Mouse (Mus musculus): Measurements from ENCODE around the gene Zfp85. TPM values are rescaled to one million over a fixed set of nuclear protein-coding genes. Genes with fewer than 3 reads are reported as not detected.
"Not testable (repeated sequence)": the region's sequence is repeated elsewhere in the genome, so short reads cannot be mapped to it uniquely, and the experiment has no call there.

Zfp85 gene
- 5.4 and 6.7 TPM in 2 replicates for polyA plus RNA-seq (2015; fragmentation: Nextera tagmentation; extraction: Ambion mirVana)

DNA sequence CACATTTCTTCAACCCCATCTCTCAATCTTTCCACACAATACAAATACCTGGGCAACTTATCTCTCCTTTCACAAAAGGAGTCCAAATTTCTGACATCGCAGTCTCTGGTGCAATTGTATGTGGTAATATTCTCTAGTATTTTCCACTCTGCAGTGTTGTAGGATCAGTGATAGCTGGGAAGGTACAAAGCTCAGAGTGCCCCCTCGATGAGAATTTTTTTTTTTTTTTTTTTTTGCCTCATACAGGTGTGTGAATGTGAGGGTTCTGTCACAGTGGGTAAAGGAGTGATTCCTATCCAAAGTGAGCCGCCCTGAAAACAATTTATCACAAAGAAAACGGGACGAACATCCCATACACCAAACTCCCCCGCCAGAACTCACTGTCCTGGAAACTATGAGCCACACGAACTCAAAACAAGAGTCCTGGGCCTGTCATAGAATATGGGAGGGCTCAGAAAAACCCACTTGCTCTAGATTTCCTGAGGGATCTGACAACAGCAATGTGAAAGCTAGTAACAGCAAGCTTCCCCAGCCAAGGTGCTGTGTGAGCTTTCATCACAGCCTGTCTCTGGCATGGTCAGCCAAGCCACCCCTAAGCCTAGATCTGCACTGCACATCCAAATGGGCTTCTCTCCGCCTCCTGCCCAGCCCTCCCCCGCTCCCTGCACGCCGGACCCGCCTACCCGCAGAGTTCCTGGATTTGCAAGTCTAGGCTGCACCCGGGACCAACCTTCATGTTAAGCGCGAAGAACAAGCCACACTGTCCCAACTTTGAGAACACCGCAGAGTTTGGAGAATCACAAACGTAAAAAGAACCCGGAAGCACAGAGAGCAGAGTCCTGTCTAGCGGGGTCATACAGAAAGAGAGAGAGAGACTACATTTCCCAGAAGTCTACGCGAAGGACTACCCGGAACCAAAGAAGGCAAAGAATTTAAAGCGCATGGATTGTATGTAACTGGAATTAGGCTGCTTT lies at the start of gene Zfp85:
Zfp85 (minus strand) TSS at position 896 of the 974 bp plus-strand sequence.
- no peaks in the 10 kb centered on the region for H3K27me3 ChIP-seq
- ATAC-seq (ENCODE audit: insufficient number of reproducible peaks, low FRiP score, low TSS enrichment, low read depth) = peak; percentile 86
- H3K4me3 ChIP-seq = peak within 1 kb of the TSS; percentile 59
- peak within 1 kb of the TSS; percentile 54 for H3K4me2 ChIP-seq
- WGBS = 7% methylated on average over 24 of the region's 24 CpGs
- no peaks in the 10 kb centered on the region for H3K9me3 ChIP-seq
- peak within 1 kb of the TSS; percentile 35 for H3K9ac ChIP-seq
- H3K4me1 ChIP-seq = peaks cover 4% of the 10 kb centered on the region; the same call in 1 of the 2 replicates
- H3K27ac ChIP-seq = peak within 1 kb of the TSS; percentile 84
- H3K36me3 ChIP-seq = peaks cover 9% of the 10 kb centered on the region

DNA sequence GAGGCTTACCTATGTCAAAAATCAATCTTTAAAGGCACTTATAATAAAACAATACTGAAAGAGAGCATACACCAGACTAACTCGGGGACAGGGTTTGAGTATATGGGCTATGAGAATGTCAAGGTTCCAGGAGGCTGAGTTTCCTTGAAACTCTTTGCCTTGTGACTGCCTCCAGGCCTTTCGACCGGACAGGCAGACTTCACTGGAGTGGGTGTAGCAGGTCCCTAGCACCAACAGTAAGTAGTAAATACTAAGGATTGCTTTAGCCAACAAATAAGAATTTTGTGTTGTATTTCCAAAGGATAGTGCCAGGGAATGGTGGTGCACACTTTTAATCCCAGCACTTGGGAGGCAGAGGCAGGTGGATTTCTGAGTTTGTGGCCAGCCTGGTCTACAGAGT lies 44.1 kb upstream of the Zfp85 start:
- not testable (repeated sequence) for H3K36me3 ChIP-seq; H3K9me3 ChIP-seq; H3K27ac ChIP-seq; H3K9ac ChIP-seq; H3K4me2 ChIP-seq; H3K4me1 ChIP-seq; H3K4me3 ChIP-seq; H3K27me3 ChIP-seq; ATAC-seq (ENCODE audit: insufficient number of reproducible peaks, low FRiP score, low TSS enrichment, low read depth)
- WGBS = 77% methylated on average over 3 of the region's 3 CpGs

DNA sequence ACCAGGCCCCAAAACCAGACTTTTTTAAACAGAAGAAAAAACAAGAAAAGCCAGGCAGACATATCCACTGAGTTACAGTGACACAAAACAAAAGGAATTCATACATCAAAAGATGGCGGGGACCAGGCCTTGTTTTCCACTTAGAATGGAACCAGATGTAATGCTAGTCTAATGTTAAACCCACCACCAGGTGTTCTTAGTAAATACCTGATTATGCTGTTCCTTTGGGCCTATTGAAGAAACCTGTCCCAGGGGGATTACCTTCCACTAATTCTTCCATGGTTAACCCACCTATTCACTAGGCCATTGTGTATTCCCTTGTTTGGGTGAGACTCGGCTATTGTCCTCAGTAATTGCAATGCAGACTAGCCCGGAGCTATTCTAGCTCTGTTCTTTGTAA lies 43.6 kb upstream of the Zfp85 start:
- no peaks in the 10 kb centered on the region for H3K9me3 ChIP-seq
- H3K27me3 ChIP-seq = no peaks in the 10 kb centered on the region
- ATAC-seq (ENCODE audit: insufficient number of reproducible peaks, low FRiP score, low TSS enrichment, low read depth) = no peak
- H3K27ac ChIP-seq = no peak overlapping the region
- no peak overlapping the region for H3K9ac ChIP-seq
- H3K4me2 ChIP-seq = no peak overlapping the region
- no peak overlapping the region for H3K4me3 ChIP-seq
- H3K36me3 ChIP-seq = no peaks in the 10 kb centered on the region
- no peaks in the 10 kb centered on the region for H3K4me1 ChIP-seq
- WGBS = 83% methylated on average over 3 of the region's 3 CpGs

DNA sequence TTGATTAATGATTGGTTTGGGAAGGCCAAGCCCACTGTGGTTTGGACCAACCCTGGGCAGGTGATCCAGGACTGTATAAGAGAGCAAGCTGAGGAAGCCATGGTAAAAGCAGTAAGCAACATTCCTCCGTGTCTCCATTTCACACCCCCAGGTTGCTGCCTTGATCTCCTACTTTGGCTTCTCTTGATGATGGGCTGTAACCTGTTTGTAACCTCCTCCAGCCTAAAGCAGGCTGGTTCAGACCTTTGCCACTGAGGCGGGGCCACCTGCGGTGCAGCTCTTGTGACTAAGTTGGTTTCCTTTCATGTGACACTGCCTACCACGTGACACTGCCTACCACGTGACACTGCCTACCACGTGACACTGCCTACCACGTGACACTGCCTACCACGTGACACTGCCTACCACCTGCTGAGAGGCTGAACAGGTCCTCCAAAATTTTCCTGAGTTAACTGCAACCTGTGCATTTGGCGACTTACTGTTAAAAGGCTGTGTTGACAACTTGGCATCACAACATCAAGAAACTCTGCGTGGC lies 37.0 kb upstream of the Zfp85 start:
- no peak overlapping the region for H3K4me2 ChIP-seq
- H3K4me3 ChIP-seq = no peak overlapping the region
- no peaks in the 10 kb centered on the region for H3K4me1 ChIP-seq
- H3K27me3 ChIP-seq = no peaks in the 10 kb centered on the region
- no peak overlapping the region for H3K27ac ChIP-seq
- no peak overlapping the region for H3K9ac ChIP-seq
- 92% methylated on average over 10 of the region's 10 CpGs for WGBS
- H3K9me3 ChIP-seq = no peaks in the 10 kb centered on the region
- H3K36me3 ChIP-seq = peaks cover 4% of the 10 kb centered on the region
- ATAC-seq (ENCODE audit: insufficient number of reproducible peaks, low FRiP score, low TSS enrichment, low read depth) = no peak

DNA sequence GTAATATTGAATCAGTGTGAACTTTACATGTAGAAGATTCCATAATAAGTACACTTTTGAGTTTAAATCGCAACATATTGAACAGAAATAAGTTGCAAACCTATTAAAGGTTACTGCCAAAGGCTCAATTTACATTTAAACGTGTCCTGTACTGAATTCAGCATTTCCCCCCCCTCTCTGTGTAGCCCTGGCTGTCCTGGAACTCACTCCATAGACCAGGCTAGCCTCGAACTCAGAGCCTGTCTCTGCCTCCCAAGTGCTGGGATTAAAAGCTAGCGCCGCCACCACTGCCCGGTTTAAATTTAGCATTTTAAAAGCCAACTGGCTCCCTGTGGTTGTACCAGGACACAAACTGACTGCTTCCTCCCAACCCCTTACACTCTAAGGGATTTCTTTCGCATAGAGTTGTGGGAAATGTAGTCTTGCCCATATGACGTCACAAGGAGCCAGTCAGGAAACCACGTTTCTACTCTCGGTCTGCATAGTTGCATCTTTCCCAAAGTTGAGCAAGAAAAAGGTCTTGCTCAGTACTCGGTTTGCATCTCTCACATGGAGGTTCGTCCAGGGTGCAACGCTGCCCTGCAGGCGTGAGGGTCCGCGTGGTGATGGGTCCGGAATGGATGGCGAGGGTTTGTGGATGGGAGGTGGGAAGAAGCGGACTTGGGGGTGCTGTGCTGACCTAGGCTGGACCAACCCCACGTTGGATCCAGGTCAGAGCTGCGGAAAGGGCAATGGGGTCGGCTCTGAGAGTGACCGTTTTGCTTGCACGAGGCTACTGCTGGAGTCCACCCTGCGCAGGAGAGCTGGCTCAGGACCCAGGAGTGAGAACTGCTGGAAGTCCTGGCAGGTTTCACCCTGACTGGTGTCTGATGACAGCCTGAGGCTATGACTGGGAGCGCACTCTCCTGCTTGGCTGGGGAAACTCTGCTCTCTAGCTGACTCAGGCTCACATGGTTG lies 24.5 kb upstream of the Zfp85 start, which contains the start of gene Zfp493:
Zfp493 (plus strand) TSS at position 429 of the 957 bp plus-strand sequence.
- 8% methylated on average over 26 of the region's 26 CpGs for WGBS
- peak within 1 kb of the TSS; percentile 79 for H3K27ac ChIP-seq
- ATAC-seq (ENCODE audit: insufficient number of reproducible peaks, low FRiP score, low TSS enrichment, low read depth) = peak; percentile 91
- no peaks in the 10 kb centered on the region for H3K4me1 ChIP-seq
- H3K4me3 ChIP-seq = peak within 1 kb of the TSS; percentile 61
- H3K4me2 ChIP-seq = peak within 1 kb of the TSS; percentile 77
- peak within 1 kb of the TSS; percentile 52 for H3K9ac ChIP-seq
- no peaks in the 10 kb centered on the region for H3K36me3 ChIP-seq
- H3K9me3 ChIP-seq = no peaks in the 10 kb centered on the region
- H3K27me3 ChIP-seq = no peaks in the 10 kb centered on the region

DNA sequence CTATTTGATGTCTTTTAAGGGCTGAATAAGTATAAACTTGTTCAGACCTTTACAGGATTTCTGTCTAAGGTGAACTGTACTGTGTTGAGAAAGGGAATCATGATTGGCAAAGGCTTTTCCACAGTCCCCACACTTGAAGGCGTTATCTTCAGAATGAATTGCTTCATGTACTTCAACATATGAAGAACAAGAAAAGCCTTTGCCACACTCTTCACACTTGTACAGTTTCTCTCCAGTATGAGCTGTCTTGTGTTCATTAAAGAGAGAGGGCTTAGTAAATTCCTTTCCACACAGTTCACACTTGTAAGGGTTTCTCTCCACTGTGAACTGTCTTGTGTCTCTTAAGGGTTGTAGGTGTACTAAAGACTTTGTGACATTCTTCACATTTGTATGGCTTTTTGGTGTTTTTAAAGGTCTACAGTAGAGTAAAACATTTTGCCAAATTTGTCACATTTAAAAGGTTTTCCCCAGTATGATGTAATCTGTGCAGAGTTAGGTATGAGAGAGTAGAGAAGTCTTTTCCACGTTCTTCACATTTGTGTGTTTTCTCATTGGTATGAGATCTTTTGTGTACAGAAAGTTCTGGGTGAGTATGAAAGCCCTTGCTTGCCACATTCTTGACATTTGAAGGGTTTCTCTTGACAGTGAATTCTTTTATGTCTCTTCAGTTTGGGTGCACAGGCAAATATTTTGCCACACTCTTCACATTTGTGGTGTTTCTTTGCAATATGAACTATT lies 8.2 kb upstream of the Zfp85 start:
- Histone ChIP-seq H3K4me1 (no peaks in the 10 kb centered on the region), H3K4me3 (no peak overlapping the region), H3K9me3 (no peaks in the 10 kb centered on the region), H3K4me2 (no peak overlapping the region), H3K9ac (no peak overlapping the region), H3K27ac (no peak overlapping the region), H3K27me3 (no peaks in the 10 kb centered on the region), H3K36me3 (no peaks in the 10 kb centered on the region)
- WGBS = 78% methylated on average over 2 of the region's 2 CpGs
- no peak for ATAC-seq (ENCODE audit: insufficient number of reproducible peaks, low FRiP score, low TSS enrichment, low read depth)

DNA sequence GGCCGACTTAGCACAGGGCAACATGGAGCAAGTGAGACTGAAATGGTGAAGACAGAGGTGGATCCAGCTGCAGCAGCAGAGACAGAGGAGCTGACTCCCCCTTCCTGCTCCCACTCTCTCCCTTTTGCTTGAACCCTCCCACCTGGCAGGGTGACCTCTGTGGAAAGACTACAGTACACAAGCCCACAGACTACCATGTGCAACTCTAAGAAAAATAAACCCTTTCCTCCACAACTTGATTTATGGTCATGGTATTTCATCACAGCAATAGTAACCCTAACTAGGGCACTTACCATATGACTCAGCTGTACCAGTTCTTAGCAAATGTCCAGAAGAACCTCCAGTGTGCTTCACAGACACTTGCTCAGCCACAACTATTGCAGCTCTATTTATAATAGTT lies 4.9 kb upstream of the Zfp85 start:
- Histone ChIP-seq H3K27me3 (no peaks in the 10 kb centered on the region), H3K36me3 (no peaks in the 10 kb centered on the region), H3K9ac (no peak overlapping the region), H3K4me3 (no peak overlapping the region), H3K9me3 (no peaks in the 10 kb centered on the region), H3K4me1 (no peaks in the 10 kb centered on the region), H3K27ac (no peak overlapping the region), H3K4me2 (no peak overlapping the region)
- ATAC-seq (ENCODE audit: insufficient number of reproducible peaks, low FRiP score, low TSS enrichment, low read depth) = no peak
- 78% methylated on average over 1 of the region's 1 CpGs for WGBS

DNA sequence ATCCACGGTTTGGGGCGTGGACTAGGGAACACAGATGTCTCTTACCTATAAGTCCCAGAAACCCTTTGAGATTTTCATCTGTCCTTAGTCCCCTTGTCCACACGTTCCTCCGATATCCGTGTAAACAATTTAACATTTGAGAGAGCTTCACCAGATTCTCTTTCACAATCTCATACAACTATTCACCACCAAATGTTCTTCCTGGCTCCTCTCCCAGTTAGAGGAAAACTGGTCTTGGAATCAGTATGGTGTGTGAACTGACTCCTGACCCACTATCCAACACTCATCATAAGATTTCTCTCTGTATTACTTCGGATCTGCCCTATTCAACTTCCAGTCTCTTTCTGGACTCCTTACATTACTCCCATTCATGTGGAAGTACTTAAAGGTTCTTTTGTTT lies 733 bp upstream of the Zfp85 start:
- H3K36me3 ChIP-seq = peaks cover 7% of the 10 kb centered on the region
- H3K4me2 ChIP-seq = peak overlapping the region; percentile 35; the same call in 1 of the 2 replicates
- 84% methylated on average over 6 of the region's 6 CpGs for WGBS
- H3K4me3 ChIP-seq = 0 out of 2 replicates have a peak overlapping the region, but pooled peaks have one; percentile 59
- no peak overlapping the region for H3K27ac ChIP-seq
- H3K27me3 ChIP-seq = no peaks in the 10 kb centered on the region
- ATAC-seq (ENCODE audit: insufficient number of reproducible peaks, low FRiP score, low TSS enrichment, low read depth) = no peak
- H3K4me1 ChIP-seq = peaks cover 4% of the 10 kb centered on the region; the same call in 1 of the 2 replicates
- no peak overlapping the region for H3K9ac ChIP-seq
- H3K9me3 ChIP-seq = no peaks in the 10 kb centered on the region

DNA sequence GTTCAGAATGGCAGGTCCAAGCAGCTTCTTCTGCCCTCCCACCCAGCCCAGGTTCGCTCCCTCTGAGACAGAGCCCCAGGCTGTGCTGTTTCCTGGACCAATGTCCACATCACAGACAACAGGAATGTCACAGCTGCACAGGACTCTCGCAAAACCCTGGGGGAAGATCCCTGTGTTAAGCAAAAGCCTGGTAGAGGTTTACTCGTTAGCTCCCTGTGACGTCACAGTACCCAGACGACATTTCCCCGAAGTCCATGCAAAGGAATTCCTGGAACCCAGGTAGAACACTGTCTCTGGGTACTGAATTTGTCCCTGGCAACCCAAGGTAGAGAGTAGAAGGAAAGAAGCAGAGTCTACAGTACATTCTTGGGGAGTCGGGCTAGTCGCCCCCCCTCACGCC lies 11.1 kb downstream of the Zfp85 start:
- H3K4me1 ChIP-seq = no peaks in the 10 kb centered on the region
- 83% methylated on average over 9 of the region's 9 CpGs for WGBS
- no peak overlapping the region for H3K27ac ChIP-seq
- H3K4me3 ChIP-seq = no peak overlapping the region
- H3K36me3 ChIP-seq = peaks cover 10% of the 10 kb centered on the region
- H3K4me2 ChIP-seq = no peak overlapping the region
- no peak overlapping the region for H3K9ac ChIP-seq
- H3K27me3 ChIP-seq = no peaks in the 10 kb centered on the region
- no peaks in the 10 kb centered on the region; the same call in 1 of the 2 replicates for H3K9me3 ChIP-seq
- ATAC-seq (ENCODE audit: insufficient number of reproducible peaks, low FRiP score, low TSS enrichment, low read depth) = no peak

DNA sequence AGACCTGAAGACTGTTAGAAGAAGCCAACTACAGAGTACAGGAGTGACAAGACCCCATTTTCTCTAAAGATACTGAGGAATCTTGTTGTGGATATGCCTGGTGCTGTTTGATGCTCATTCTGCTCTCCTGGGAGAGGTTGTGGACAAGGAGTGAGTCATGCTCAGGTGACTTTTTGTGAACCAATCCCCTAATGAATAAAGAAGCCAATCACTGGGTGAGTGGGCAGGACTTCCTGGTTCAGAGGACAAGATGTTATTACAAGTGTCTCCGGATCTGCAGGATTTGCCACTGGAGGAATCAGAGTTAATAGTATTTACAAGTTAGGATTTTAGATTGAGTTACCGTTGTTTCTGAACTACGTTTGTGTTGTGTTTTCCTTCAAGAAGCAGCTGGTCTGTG lies 12.1 kb downstream of the Zfp85 start:
- Histone ChIP-seq H3K4me1 (no peaks in the 10 kb centered on the region), H3K36me3 (peaks cover under 1% of the 10 kb centered on the region), H3K27me3 (no peaks in the 10 kb centered on the region), H3K9me3 (no peaks in the 10 kb centered on the region), H3K4me2 (no peak overlapping the region), H3K4me3 (no peak overlapping the region), H3K27ac (no peak overlapping the region), H3K9ac (no peak overlapping the region)
- ATAC-seq (ENCODE audit: insufficient number of reproducible peaks, low FRiP score, low TSS enrichment, low read depth) = no peak
- 81% methylated on average over 3 of the region's 3 CpGs for WGBS

DNA sequence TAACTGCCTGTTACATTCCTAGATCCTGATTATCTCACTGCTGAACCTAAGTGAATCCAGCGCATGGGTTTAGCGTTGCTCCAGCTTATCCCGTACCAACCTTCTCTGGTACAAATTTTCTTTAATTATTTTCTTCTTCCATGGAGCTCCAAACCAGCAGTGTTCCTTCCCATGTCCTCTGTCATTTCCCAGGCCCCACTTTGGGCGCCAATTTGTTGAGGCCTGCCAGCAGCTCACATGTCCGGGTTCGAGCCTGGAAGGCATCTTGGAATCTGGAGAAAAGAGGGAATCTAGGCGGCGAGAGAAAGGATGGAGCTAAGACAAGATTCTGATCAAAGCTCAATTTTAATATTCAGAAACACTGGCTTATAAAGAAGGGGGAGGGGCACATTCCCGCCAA lies 20.6 kb downstream of the Zfp85 start:
- H3K27ac ChIP-seq; ATAC-seq (ENCODE audit: insufficient number of reproducible peaks, low FRiP score, low TSS enrichment, low read depth); H3K4me2 ChIP-seq; H3K9me3 ChIP-seq; H3K4me3 ChIP-seq; H3K9ac ChIP-seq; H3K27me3 ChIP-seq; H3K36me3 ChIP-seq; H3K4me1 ChIP-seq: not testable (repeated sequence)
- WGBS = 95% methylated on average over 9 of the region's 9 CpGs
